Mouse (Mus musculus): ENCODE data around the gene Rpusd4.

DNA sequence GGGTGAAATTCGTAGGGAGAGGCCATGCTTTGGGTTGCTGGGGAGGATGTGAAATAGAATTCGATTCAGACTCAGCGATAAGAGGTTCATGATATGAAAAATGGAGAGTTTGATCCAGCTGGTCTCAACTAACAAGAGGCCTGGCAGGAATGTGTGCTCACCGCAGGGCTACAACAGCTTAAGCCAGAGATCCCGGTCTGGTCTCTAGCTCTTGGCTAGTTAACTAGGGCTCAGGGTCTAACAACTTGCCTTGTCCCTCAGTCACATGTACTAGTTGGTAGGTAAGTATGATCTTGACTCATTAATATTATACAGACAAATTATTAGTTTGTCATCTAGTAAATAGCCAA is 15.2 kb downstream of the Rpusd4 start:
- TF ChIP-seq CTCF (IDR thresholded peaks at IDR 0.05; ENCODE audit: low read depth): no peak
- no peak for TF ChIP-seq EP300 (IDR thresholded peaks at IDR 0.05; ENCODE audit: low read depth)

All from heart, postnatal 0 days (tissue).